Mouse (Mus musculus) brain, embryonic 18.5 days (tissue): ENCODE measurements around the gene Galnt16.

Experiments
- DNase-seq: peaks from one replicate; pipeline ENCODE4 v3.0.0-alpha.2; 2012; ENCODE audit warnings: low read depth, low spot score

The Galnt16 gene

DNA sequence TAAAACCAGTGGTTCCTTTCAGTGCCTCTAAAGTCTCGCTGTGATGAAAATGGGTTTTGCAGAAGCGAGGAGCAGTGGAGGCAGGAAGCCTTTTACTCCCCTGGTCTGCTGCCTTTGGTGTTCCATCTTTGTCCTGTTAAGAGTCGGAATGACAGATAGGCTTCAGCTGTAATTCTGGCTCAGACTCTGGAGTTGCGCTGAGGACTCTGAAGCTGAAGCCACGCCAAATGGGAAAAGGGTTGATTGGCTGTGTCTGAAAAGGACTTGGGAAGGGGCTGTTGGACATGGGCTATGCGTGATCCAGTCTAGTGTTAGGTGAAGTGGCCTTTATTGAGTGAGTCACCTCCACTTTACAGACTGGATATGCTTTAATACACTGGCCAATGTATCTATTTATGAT lies 12.6 kb downstream of the Galnt16 start:
- no peak for DNase-seq

DNA sequence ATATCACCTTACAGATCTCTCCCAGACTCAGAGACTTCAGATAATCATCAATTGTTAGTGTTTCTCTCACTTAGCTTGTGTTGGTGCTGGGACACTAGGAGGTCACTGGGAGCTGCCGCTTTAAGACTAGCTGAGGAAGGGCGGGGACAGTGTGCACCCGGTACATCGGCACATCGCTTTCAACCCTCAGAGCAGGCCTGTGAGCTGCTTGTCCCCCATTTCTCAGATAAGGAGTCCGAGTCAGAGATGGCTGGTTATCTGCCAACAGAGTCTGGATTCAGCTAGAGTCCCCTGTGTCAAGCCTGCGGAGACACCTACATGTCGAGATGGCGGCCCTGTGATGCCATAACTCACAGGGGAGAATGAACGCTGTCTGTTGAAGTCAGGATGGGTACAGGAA lies 13.5 kb downstream of the Galnt16 start:
- no peak for DNase-seq

DNA sequence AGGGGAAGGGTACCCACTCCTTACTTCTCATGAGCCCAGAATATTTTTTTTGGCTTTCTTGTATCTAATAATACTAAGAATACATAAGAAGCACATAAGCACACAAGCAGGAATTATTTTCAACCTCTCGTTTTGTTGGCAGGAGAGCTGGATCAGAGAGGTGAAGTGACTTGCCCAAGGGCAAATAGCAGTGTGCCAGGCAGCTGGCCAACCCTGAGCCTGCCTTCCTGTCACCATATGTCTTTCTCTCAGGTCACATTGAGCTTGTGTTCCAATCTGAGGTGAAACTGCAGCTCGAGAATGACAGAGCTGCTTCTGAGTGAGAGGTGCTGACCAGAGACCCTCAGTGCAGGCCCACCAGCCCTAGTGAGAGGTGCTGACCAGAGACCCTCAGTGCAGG lies 15.8 kb downstream of the Galnt16 start:
- DNase-seq: no peak

DNA sequence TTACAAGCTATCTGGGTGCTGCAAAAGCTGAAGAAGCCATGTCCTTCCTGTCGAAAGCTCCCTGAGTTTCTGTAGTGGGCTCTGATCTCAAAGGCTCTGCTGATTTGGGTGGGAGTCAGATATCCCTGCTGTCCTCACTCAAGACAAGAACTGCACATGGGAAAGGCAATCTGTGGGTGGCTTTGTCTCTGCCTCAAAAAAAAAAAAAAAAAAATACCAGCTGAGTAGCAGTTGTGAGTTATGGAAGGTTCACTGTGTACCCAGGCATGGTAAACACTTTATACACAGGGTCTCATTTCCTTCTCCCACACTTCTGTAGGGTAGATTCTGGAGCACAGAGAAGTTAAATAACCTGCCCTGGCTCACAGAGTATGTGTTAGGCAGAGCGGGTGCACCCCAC lies 19.2 kb downstream of the Galnt16 start:
- no peak for DNase-seq

DNA sequence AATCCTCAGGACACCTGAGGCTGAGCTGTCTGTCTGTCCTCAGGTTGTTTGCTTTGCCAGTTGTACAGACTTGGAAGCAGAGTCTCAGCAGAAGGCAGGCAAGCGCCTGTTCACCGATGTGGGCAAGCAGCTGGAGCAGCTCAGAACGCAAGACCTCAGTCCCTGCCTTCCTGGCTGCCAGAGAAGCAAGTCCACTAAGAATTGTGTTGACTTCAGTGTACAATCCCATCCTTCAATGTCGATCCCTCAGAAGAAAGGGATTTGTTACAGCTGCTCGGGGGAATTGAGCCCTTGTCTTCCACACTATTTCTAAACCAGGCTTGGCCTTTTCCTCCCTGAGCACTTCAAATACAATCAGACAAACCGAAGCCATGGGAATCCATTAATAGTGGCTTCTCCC lies 20.2 kb downstream of the Galnt16 start:
- no peak for DNase-seq

DNA sequence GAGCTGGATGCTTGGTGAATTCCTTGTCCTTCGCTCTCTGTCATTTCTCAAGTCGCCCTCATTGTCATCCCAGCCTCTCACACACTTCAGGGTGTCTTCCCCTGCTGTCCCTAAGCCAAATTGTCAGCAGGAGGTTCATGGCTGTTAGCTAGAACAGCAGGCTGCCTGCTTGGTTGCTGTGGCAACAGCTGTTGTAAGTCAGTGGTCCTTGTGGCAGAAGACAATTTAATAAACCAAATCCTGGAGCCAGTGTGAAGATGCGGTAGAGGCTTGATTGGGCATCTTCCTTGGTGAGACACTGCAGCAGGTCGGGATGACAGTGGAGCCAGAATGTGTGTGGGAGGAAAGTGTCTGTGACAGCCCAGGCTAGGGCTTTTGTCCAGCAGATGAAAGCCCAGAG lies 27.2 kb downstream of the Galnt16 start:
- DNase-seq: no peak

DNA sequence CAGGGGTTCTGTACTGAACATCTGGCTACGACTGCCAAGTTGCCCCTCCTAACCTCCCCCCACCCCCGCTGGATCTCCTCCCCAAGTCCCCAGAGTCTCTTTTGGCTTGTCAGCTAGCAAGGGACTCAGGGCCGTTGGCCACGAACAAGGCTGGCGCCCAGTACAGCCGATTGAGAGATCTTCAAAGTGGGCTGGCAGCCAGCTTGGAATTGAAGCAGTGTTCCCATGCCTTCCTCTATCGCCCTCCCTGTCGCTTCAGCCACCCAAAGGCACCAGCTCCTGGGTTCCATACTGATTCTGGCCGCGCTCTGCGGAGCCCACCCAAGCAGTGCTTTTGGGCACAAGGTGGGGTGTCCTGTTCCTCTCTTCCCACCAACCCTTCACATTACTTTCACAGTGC lies 31.6 kb downstream of the Galnt16 start:
- no peak for DNase-seq

DNA sequence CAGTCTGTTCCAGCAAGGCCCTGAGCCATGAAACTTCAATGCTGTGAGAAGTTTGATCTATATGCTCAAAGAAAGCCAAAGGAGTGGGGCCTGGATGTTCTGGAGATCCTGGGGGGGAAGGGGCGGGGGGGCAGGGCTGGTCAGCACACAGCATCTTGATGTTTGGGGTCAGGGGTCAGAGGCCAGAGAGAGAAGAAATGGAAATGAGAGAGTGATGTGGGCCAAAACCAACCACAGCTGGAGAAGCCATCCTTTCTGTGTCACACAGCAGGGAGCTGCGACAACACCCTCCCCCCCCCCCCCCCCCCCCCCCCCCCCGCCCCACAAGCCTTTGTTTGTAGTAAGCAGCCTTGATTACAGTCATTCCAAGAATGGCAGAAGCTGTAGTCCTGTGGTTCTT lies 35.1 kb downstream of the Galnt16 start:
- no peak for DNase-seq

DNA sequence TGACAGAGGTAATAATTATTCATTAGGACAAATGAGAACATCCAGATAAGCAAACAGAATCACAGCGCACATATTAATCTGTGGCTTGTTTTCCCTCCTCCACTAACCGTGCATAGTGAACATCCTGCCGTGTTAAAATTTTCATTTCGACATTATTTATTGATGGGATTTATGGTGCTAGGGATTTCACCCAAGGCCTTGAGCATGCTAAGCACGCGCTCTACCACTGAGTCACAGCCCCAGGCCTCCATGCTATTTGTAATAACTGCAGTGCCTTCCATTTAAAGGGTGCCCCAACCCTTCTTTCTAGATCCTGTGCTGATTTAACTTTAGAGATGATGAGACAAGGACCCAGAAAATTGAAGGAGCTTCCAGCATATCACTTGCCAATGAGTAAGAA lies 36.2 kb downstream of the Galnt16 start:
- no peak for DNase-seq

DNA sequence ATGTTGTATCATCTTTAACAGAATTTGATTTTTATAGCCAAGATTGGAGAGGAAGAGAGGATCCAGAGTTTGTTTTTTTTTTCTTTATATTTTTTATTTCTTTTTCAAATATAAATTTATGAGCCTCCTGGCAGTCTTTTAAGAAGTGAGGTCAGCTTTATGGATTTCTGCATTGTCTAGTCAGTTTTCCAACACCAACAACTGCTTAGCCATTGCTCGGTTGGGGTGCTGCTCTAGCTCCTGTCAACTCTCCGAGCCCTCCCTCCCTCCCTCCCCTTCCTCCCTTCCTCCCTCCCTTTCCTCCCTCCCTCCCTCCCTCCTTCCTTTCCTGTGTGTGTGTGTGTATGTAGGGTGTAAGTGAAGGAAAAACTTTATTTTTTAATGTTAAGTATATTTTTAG lies 43.8 kb downstream of the Galnt16 start:
- DNase-seq: no peak

DNA sequence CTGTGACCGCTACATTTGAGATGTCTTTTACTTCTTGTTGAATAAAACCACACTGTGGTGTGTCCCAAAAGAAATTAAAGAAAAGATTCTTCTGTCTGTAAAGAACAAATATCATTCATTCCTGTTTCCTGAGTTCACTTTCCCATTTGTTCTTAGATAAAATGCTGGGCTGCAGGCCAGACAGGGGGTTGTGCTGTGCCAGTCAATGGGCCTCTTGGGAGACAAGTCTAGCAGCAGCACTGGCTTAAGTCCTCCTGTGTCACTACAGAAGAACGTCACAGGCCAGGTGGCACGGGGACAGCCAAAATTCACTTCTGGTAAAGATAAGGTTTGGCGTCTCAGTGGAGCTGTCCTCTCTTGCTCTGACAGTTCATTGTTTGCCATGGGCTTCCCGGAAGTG lies 44.7 kb downstream of the Galnt16 start:
- no peak for DNase-seq

DNA sequence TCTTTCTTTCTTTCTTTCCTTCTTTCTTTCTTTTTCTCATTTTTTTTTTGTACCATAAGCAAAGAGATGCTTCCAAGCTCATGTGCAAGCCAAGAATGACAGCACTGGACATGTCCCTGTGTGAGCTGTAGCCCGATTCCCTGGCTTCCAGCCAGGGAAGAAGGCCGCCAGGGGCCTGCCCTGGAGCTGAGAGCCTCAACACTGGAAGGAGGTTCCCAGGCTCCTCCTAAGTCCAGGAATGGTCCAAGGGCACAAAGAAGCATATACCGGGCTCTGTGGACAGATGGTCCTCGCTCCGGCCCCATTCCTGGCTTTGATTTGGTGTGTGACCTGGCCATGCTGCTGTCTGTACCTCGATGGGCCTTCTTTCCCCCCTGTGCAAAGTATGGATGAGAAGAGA lies 46.9 kb downstream of the Galnt16 start:
- no peak for DNase-seq

DNA sequence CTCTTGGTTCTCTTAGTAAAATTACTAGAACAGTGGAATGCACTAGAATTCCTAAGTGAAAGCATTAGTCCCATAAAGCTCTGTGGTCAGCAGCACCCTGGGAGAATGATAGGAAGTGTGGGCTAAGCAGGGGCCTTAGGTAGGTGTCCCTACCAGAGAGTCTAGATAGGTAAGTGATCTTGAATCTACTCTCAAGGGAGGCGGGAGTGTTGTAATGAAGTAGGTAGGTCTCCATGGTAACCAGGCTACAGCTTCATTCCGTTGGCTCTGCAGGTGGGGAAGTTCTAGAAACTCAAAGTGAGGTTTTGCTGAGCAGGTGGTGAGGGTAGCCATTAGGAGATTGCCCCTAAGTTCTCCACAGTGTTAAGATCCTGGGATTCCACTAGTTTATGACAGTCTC lies 47.7 kb downstream of the Galnt16 start:
- DNase-seq: no peak

DNA sequence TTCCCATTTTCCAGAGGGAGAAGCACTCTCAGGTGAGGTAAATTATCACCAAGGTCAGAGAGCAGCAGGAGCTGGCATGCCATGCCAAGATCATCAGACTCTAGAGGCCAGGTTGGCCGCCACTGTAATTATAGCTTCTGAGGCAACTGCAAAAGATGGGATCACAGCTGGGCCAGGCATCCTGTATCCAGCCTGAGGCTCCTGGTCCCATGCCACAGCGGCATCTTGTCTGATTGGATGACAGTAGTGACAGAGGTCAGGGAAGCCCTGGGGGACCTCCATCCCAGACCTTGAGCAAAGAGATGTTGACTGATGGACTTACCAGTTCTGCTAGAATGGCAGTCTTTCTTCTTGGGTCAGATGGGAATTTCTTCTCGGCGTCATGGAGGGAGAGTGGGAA lies 48.4 kb downstream of the Galnt16 start:
- no peak for DNase-seq

DNA sequence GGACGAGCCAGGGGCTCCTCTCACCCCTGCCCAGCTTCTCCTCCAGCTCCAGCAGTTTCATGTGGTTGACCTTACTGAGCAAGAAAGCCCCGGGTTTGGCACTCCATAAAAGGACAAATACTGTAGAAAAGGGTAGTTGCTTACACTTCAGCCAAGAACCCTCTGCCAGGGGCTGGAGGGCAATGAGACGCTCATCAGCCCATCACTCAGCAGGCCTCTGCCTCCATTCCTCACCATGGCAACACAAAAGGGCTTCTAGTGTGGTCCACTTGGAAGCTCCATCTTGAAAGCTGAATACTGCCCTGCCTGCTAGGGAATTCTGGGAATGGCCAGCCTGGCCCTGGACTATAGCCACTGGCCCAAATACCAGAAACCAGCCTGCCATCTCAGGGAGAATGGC lies 49.3 kb downstream of the Galnt16 start:
- peak; percentile 60 for DNase-seq

DNA sequence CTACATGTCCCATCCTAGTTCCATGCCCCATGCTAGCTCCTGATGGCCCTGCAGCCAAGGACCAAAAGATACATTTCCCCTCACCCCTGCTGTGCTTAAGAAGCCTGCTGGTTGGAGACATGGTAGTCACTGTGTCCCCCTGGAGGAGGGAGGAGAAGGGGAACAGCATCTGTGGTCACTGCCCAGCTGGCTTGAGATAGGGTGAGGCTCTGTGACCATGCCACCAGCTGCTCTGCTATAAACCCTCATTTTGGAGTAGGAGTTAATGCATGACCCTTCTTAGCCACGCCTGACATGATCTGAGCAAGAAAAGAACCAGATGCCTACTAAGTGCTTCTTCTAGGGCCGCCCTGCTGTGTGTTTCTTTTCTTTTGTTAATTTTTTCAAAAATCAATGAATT lies 51.5 kb downstream of the Galnt16 start:
- no peak for DNase-seq

DNA sequence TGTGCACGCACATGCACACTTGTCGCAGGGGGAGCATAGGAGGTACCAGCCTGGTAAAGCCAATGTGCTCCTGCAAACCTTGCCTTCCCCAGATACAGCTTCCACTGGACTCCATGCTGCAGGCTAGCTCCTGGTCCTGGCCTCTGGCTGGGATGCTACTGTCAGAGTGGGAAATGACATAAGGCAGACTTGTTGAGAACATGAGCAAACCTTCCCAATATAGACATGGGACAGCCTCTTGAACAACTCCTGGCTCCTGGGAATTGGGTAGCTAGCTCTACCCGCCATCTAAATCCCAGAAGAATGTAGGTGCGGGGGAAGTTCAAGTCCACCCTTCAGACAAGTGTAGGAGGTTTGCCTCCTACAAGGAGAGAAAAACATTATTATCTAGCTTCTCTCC lies 56.2 kb downstream of the Galnt16 start:
- no peak for DNase-seq

DNA sequence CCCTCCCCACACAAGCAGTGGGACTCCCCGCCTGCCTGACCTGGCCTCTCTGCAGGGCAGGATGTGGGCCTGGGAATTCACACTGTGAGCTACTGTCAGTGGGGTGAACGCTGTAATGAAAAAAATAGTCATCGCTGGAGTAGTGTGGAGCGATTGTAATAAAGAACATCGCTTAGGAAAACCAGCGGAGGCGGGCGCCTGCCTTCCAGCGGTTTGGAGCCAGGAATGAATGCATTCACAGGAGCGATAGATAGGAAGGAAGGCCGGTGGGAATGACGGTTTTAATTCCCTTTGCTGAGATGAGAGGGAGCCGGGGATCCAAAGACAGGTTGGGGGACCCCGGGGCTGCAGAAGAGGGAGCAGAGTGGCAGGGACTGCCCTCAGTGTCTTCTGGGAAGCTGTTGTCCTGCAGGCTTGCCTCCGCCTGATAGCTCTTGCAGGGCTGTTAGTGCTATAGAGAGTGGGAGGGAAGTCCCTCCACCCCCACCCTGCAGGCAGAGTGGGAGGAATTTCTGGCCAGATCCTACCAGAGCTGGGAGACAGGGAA lies 56.8 kb downstream of the Galnt16 start:
- DNase-seq: no peak

DNA sequence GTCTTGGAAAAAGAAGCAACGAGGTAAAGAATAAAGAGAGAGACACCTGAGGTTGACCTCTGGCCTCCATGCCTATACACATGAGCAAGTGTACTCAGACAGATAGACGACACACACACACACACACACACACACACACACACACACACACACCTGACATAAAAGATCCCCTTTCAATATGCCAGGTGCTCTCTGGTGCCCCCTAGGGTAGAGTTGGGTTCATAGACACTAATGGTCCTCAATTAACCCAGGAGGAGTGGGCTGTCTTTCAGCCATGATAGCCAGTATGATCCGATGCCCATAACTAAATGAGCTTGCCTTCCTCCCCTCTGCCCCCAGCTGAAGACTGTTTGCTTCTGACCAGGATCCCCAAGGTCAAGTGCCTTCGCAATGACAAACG lies 59.0 kb downstream of the Galnt16 start:
- no peak for DNase-seq

DNA sequence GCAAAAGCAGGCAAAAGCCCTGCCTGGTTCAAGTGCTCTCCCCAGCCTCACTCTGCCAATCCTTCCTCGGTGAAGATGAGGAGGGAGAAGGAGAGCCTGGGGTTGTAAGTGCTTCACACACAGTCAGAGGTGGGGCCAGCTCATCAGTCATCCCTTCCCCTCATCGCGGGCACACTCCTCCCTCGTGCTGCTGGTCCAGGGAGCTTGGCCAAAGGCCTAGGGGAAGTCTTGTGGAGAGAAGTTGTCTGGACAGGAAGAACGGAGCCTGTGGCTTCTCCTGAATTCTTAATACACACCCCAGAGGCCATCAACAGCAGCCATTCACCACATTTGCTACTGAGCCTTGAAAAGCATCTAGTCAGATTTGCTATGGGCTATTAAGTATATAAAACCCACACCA lies 63.3 kb downstream of the Galnt16 start:
- DNase-seq: no peak

DNA sequence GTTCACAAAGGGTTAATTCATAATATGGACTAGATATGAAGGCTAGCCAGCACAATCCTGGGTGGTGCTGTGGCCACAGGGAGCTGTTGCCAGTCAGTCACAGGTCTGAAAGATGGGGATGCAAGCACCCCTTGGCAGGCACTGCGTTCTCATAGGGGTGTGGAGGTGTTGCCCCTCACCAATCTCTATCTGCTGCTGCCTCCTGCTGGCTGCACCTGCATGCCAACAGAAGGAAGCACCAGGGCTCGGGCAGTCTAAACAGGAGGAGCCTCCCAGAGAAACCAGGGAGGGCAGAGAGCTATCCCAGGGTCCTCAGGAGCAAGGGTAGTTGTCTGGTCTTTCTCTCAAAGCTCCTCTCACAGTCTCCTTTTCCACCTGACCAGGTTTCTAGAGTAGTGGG lies 66.9 kb downstream of the Galnt16 start:
- DNase-seq: no peak

DNA sequence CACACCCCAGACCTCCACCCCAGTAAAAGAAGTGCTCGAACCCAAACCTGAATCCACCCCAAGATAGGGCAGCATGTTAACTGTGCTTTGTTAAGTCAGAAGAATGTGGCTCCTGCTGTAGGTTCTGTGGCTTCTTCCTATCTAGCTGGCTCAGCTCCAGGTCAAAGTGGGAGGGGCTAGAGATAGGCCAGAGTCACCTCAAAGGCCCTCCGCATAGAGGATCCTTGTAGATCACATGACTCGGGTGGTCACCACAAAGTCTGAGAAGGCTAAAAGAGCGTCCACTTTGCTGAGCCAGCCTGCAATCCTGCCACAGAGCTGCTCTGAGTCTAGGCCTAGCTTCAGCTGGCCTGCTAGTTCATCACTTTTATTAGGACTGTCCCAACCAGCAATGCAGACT lies 76.1 kb downstream of the Galnt16 start:
- DNase-seq: no peak

DNA sequence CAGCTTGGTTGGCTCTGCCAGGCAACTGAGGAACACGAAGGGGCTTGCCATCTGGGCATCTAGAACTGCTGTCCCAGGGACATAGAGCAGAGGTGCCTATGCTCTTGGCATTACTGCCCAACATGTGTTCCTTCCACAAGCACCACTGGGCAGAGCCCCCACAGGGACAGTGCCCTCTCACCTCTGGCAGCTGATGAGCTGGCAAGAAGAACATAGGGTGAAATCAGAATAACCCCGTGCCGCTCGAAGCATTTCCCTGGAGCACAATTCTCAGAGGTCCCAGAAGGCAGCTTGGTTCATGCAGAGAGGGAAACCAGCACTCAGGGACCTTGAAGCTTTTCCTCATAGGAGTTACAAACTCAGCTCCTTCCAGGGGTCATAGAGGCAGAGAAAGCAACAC lies 76.7 kb downstream of the Galnt16 start:
- no peak for DNase-seq

DNA sequence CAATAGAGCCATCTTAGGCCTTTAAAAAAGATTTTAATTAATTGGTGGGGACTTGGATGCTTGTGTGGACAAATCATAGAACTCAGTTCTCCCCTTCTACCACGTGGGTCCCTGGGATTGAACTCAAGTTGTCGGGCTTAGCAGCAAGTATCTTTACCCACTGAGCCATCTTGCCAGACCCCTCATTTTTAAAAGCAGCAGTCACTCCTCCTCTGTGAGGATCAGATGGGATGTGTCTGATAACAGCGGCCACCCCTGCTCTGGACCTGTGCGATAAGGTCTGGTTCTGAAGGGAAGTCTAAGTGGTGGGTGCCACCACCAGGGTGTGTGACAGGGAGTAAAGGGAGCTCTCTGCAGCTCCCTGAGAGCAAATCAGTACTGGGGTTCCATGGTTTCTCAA lies 77.5 kb downstream of the Galnt16 start:
- DNase-seq: no peak

DNA sequence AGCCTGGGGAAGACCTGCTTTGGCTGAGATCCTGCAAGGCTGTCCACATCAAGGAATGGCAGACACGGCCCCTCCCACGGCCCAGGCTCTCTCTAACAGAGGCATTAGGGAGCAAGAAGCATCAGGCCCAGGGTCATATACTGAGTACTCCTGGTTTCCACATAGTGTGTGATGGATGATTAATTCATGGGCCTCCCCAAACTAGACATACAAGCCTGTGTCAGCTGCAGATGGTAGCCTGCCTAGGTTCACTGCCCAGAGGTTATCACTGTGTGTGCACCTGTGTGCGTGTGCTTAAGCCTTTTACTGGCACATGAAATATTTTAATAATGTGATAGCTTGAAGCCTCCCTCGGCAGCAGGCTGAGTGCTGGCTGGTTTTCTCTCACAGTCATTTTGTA lies 77.9 kb downstream of the Galnt16 start:
- no peak for DNase-seq
